Mouse (Mus musculus) forebrain, embryonic 16.5 days (tissue): Measurements from ENCODE around the gene Nepro. TPM values are rescaled to one million over a fixed set of nuclear protein-coding genes. Genes with fewer than 3 reads are reported as not detected.

ENCODE experiments used
- ATAC-seq: fragments of 200-750 bp; cut with Nextera tagmentation; 2 replicates; pipeline ENCODE4 v1.8.0; 2017; ENCODE audit warnings: mild to moderate bottlenecking, moderate library complexity
- H3K27ac ChIP-seq: fragments of 300-500 bp; sonication (generic); 2 replicates; pipeline ENCODE4 v1.5.1; 2014; ENCODE audit warnings: low read length, control low read depth
- H3K27me3 ChIP-seq: fragments of 300-500 bp; sonication (generic); replicated peaks from 2 replicates; pipeline ENCODE4 v1.6.1; 2014; ENCODE audit warnings: low read length; ENCODE audit not compliant: control insufficient read depth, insufficient read depth
- H3K36me3 ChIP-seq: fragments of 300-500 bp; sonication (generic); 2 replicates; pipeline ENCODE4 v1.6.1; 2014; ENCODE audit not compliant: control insufficient read depth, insufficient read depth
- H3K4me1 ChIP-seq: fragments of 300-500 bp; sonication (generic); replicated peaks from 2 replicates; pipeline ENCODE4 v1.6.1; 2014; ENCODE audit warnings: low read length; ENCODE audit not compliant: control insufficient read depth, insufficient read depth
- H3K4me2 ChIP-seq: fragments of 300-500 bp; sonication (generic); 2 replicates; pipeline ENCODE4 v1.6.1; 2014; ENCODE audit warnings: mild to moderate bottlenecking, low read length, control low read depth
- H3K4me3 ChIP-seq: fragments of 300-500 bp; sonication (generic); replicated peaks from 2 replicates; pipeline ENCODE4 v1.5.1; 2014; ENCODE audit warnings: mild to moderate bottlenecking, low read length, control low read depth
- H3K9ac ChIP-seq: fragments of 300-500 bp; sonication (generic); replicated peaks from 2 replicates; pipeline ENCODE4 v1.6.1; 2014; ENCODE audit warnings: low read depth, low read length, control low read depth
- H3K9me3 ChIP-seq: fragments of 300-500 bp; sonication (generic); 2 replicates; pipeline ENCODE4 v1.6.1; 2016; ENCODE audit warnings: low read length; ENCODE audit not compliant: control insufficient read depth
- WGBS: fragments of 180-500 bp; shearing (Covaris S2); extraction: QIAGEN DNeasy Blood & Tissue Kit; methylation state at CpG from one replicate; pipeline ENCODE4 v1.1.7; 2014; 5-methylcytosine and 5-hydroxymethylcytosine counted together
- polyA plus RNA-seq: library from polyadenylated mRNA; unstranded; fragments of >200 nt; fragmentation: Nextera tagmentation; extraction: Ambion mirVana; gene quantifications from 2 replicates; pipeline ENCODE4 v1.2.1, GENCODE M21; 2015

Nepro gene
- polyA plus RNA-seq, 1 experiment from 2014 or later, result 5.6 TPM

DNA sequence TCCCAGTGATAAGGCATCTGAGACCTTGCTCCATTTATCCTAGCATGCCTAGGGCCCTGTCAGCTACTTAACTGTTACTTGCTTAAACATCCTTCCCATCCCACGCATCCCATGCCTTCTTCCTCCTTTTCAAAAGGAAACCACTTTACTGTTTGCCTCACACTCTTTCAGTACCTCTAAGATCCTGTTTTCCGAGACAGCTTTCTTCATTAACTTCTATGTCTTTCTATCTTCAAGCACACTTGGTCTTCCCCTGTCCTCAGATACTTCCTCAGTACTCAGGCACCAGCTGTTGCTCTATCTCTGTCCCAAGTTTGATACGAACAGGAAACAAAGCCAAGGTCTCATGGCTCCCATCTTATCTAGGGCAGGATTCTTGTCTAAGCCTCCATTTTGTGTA, 49.6 kb downstream of the Nepro start:
- Histone ChIP-seq H3K36me3 (no peaks in the 10 kb centered on the region), H3K4me1 (no peaks in the 10 kb centered on the region), H3K27me3 (no peaks in the 10 kb centered on the region), H3K27ac (no peak overlapping the region), H3K4me2 (no peak overlapping the region), H3K4me3 (no peak overlapping the region), H3K9ac (no peak overlapping the region), H3K9me3 (no peaks in the 10 kb centered on the region)
- 92% methylated on average over 3 of the region's 3 CpGs for WGBS
- ATAC-seq, result no peak

DNA sequence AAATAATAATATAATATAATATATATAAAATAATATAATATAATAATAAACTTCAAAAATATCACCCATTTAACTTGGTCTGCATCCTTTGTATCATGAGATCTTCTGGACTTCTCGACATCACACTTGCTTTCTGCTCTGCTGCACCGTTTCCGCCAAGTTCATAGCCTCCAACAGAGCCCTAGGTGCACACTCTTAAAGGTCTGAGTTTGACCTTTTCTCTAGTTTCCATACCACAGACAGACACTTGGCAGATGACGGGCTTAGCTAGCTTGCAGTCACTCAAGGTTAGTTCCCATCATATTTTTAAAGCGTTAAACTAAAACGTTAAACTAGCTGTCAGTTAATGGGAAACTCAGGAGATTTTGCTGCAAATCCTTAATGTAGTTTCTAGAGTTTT, 50.1 kb downstream of the Nepro start:
- H3K9ac ChIP-seq, result no peak overlapping the region
- no peaks in the 10 kb centered on the region for H3K27me3 ChIP-seq
- no peaks in the 10 kb centered on the region for H3K9me3 ChIP-seq
- no peaks in the 10 kb centered on the region for H3K36me3 ChIP-seq
- no peak overlapping the region for H3K4me3 ChIP-seq
- H3K4me2 ChIP-seq, result no peak overlapping the region
- H3K27ac ChIP-seq, result no peak overlapping the region
- no peak for ATAC-seq
- 91% methylated on average over 6 of the region's 6 CpGs for WGBS
- H3K4me1 ChIP-seq, result no peaks in the 10 kb centered on the region

DNA sequence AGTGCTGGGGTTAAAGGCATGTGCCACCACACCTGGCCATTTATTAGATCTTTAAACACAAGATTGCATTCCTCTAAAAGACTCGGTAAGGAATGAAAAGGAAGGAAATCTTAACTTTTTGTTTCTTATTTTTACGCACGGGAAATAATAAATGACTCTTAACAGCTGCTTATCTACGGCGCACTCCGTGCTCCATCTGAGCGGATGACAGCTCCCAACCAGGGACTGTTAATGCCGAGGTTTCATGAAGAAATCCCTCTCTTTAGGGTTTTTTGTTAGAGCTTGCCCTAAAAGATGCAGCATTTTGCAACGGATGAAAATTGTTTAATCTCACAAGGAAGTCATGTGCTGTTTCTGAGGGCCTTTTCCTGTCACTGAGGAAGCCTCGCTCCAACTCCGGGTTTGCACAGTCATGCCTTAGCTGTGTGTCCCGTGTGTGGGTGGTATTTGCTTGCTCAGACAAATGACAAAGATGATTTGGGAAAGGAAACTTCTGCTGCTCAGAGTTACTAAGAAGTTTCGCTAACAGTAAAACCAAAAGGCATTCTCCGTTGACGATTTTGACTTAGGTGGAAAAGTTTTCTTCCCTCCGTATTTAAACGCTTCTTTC, 54.5 kb downstream of the Nepro start:
- Histone ChIP-seq H3K4me2 (no peak overlapping the region), H3K9me3 (no peaks in the 10 kb centered on the region), H3K4me3 (no peak overlapping the region), H3K36me3 (no peaks in the 10 kb centered on the region), H3K27me3 (no peaks in the 10 kb centered on the region), H3K27ac (no peak overlapping the region), H3K4me1 (no peaks in the 10 kb centered on the region), H3K9ac (no peak overlapping the region)
- ATAC-seq, result no peak
- 84% methylated on average over 17 of the region's 17 CpGs for WGBS

DNA sequence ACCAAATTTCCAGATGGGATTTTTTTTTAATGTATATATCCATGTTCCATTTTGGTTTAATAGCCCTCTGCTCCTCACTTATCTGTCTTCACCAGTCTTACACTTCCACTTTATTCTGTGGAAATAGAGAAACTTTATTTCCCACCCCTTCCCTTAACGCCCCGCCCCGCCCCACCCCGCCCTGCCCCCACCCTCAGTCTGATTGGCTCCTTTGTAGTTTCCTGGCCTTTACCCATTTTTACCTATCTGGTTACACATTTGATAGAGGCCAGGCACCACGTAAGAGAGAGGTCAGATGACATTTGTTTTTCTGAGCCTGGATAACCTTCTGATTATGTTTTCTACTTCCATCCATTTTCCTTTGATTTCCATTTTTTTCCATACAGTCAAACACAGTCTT, 55.4 kb downstream of the Nepro start:
- 94% methylated on average over 5 of the region's 5 CpGs for WGBS
- Histone ChIP-seq H3K27me3 (no peaks in the 10 kb centered on the region), H3K4me3 (no peak overlapping the region), H3K27ac (no peak overlapping the region), H3K4me1 (no peaks in the 10 kb centered on the region), H3K4me2 (no peak overlapping the region), H3K9me3 (no peaks in the 10 kb centered on the region), H3K36me3 (no peaks in the 10 kb centered on the region), H3K9ac (no peak overlapping the region)
- ATAC-seq, result no peak

DNA sequence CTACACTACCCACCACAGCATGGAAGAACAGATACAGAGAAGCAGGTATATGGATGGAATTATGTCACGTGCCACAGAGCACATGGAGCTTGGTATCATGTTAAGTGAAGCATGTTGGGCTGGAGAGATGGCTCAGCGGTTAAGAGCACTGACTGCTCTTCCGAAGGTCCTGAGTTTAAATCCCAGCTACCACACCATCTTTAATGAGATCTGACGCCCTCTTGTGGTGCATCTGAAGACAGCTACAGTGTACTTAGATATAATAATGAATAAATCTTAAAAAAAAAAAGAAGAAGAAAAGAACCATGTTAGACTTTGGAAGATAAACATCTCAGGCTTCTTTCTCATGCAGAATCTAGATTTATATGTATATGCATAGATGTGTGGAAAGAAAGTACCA, 56.6 kb downstream of the Nepro start:
- 60% methylated on average over 4 of the region's 4 CpGs for WGBS
- Histone ChIP-seq H3K36me3 (no peaks in the 10 kb centered on the region), H3K4me2 (no peak overlapping the region), H3K27ac (no peak overlapping the region), H3K4me3 (no peak overlapping the region), H3K9ac (no peak overlapping the region), H3K9me3 (no peaks in the 10 kb centered on the region), H3K27me3 (no peaks in the 10 kb centered on the region), H3K4me1 (no peaks in the 10 kb centered on the region)
- ATAC-seq, result no peak

Other genes with a start within 250 kb of the Nepro start
- 15.2 and 17.6 TPM in 2 replicates for gene Boc, start 165.4 kb upstream of the Nepro start, polyA plus RNA-seq
- 35.9 and 38.5 TPM in 2 replicates for gene Gtpbp8, start 22.1 kb downstream of the Nepro start, polyA plus RNA-seq
- gene Cd200r1, start 41.4 kb downstream of the Nepro start, polyA plus RNA-seq, result 0.48 and 0.52 TPM in 2 replicates
- not detected in 2 replicates for gene Cd200r4, start 87.4 kb downstream of the Nepro start, polyA plus RNA-seq
- not detected in 2 replicates for gene Cd200r2, start 142.8 kb downstream of the Nepro start, polyA plus RNA-seq
- not detected in 2 replicates for gene Cd200r3, start 219.4 kb downstream of the Nepro start, polyA plus RNA-seq